Mouse (Mus musculus): ENCODE data around the gene Me1. TPM values are rescaled to one million over a fixed set of nuclear protein-coding genes. Genes with fewer than 3 reads are reported as not detected.

Gene Me1
- polyA plus RNA-seq, 1 experiment from 2014 or later: 9.9 TPM

- no peaks in the 10 kb centered on the region for H3K36me3 ChIP-seq
- DNase-seq (ENCODE audit: low spot score): no peak
- H3K27ac ChIP-seq (replicated peaks): no peak overlapping the region
- H3K4me3 ChIP-seq: no peak overlapping the region
- WGBS: 77% methylated on average over 7 of the region's 7 CpGs
- no peaks in the 10 kb centered on the region for H3K9me3 ChIP-seq (replicated peaks)
- H3K27me3 ChIP-seq (ENCODE audit: low read depth, poor library complexity, severe bottlenecking): no peaks in the 10 kb centered on the region
- H3K4me1 ChIP-seq: peaks cover 6% of the 10 kb centered on the region; the same call in 1 of the 2 replicates
These were observed 30.0 kb upstream of the Me1 start for GRCm38 (mm10) chr9:86725604-86726380.

GRCm38 (mm10) chr9:86725066-86725465, 29.3 kb upstream of the Me1 start:
- Histone ChIP-seq H3K9me3 (replicated peaks) (no peaks in the 10 kb centered on the region), H3K36me3 (no peaks in the 10 kb centered on the region), H3K4me1 (peaks cover 6% of the 10 kb centered on the region; the same call in 1 of the 2 replicates), H3K27me3 (ENCODE audit: low read depth, poor library complexity, severe bottlenecking) (no peaks in the 10 kb centered on the region), H3K27ac (replicated peaks) (no peak overlapping the region), H3K4me3 (no peak overlapping the region)
- 91% methylated on average over 4 of the region's 4 CpGs for WGBS
- DNase-seq (ENCODE audit: low spot score): no peak

- Histone ChIP-seq H3K9me3 (replicated peaks) (no peaks in the 10 kb centered on the region), H3K4me1 (peaks cover 6% of the 10 kb centered on the region; the same call in 1 of the 2 replicates), H3K27me3 (ENCODE audit: low read depth, poor library complexity, severe bottlenecking) (no peaks in the 10 kb centered on the region), H3K27ac (replicated peaks) (no peak overlapping the region), H3K4me3 (no peak overlapping the region), H3K36me3 (no peaks in the 10 kb centered on the region)
- 86% methylated on average over 2 of the region's 2 CpGs for WGBS
- DNase-seq (ENCODE audit: low spot score): no peak
These were observed 25.0 kb upstream of the Me1 start for GRCm38 (mm10) chr9:86720794-86721193.

- no peak for DNase-seq (ENCODE audit: low spot score)
- 87% methylated on average over 5 of the region's 5 CpGs for WGBS
- Histone ChIP-seq H3K4me3 (no peak overlapping the region), H3K4me1 (peaks cover 6% of the 10 kb centered on the region; the same call in 1 of the 2 replicates), H3K27ac (replicated peaks) (no peak overlapping the region), H3K27me3 (ENCODE audit: low read depth, poor library complexity, severe bottlenecking) (no peaks in the 10 kb centered on the region), H3K9me3 (replicated peaks) (no peaks in the 10 kb centered on the region), H3K36me3 (no peaks in the 10 kb centered on the region)
These were observed 24.5 kb upstream of the Me1 start for GRCm38 (mm10) chr9:86720227-86720626.

GRCm38 (mm10) chr9:86717119-86717518, 21.4 kb upstream of the Me1 start:
- no peaks in the 10 kb centered on the region for H3K27me3 ChIP-seq (ENCODE audit: low read depth, poor library complexity, severe bottlenecking)
- DNase-seq (ENCODE audit: low spot score): no peak
- H3K9me3 ChIP-seq (replicated peaks): no peaks in the 10 kb centered on the region
- no peak overlapping the region for H3K27ac ChIP-seq (replicated peaks)
- 84% methylated on average over 5 of the region's 5 CpGs for WGBS
- peaks cover 6% of the 10 kb centered on the region; the same call in 1 of the 2 replicates for H3K4me1 ChIP-seq
- no peaks in the 10 kb centered on the region for H3K36me3 ChIP-seq
- H3K4me3 ChIP-seq: no peak overlapping the region

- 68% methylated on average over 2 of the region's 2 CpGs for WGBS
- DNase-seq (ENCODE audit: low spot score): no peak
These were observed 20.8 kb upstream of the Me1 start for GRCm38 (mm10) chr9:86716540-86716939.

GRCm38 (mm10) chr9:86714089-86714488, 18.3 kb upstream of the Me1 start:
- Histone ChIP-seq H3K27me3 (ENCODE audit: low read depth, poor library complexity, severe bottlenecking) (no peaks in the 10 kb centered on the region), H3K4me3 (no peak overlapping the region), H3K36me3 (no peaks in the 10 kb centered on the region), H3K27ac (replicated peaks) (no peak overlapping the region), H3K4me1 (no peaks in the 10 kb centered on the region), H3K9me3 (replicated peaks) (no peaks in the 10 kb centered on the region)
- 90% methylated on average over 3 of the region's 3 CpGs for WGBS
- no peak for DNase-seq (ENCODE audit: low spot score)

More at GRCm38 (mm10) chr9:86716540-86716939, 20.8 kb upstream of the Me1 start:
- no peaks in the 10 kb centered on the region for H3K9me3 ChIP-seq (replicated peaks)
- no peaks in the 10 kb centered on the region for H3K27me3 ChIP-seq (ENCODE audit: low read depth, poor library complexity, severe bottlenecking)
- H3K4me1 ChIP-seq: peaks cover 6% of the 10 kb centered on the region; the same call in 1 of the 2 replicates
- no peak overlapping the region for H3K27ac ChIP-seq (replicated peaks)
- H3K4me3 ChIP-seq: no peak overlapping the region
- no peaks in the 10 kb centered on the region for H3K36me3 ChIP-seq

- WGBS: 77% methylated on average over 2 of the region's 2 CpGs
- H3K4me1 ChIP-seq: no peaks in the 10 kb centered on the region
- no peak overlapping the region for H3K4me3 ChIP-seq
- no peaks in the 10 kb centered on the region for H3K27me3 ChIP-seq (ENCODE audit: low read depth, poor library complexity, severe bottlenecking)
- no peaks in the 10 kb centered on the region for H3K9me3 ChIP-seq (replicated peaks)
- H3K27ac ChIP-seq (replicated peaks): no peak overlapping the region
- DNase-seq (ENCODE audit: low spot score): no peak
- no peaks in the 10 kb centered on the region for H3K36me3 ChIP-seq
These were observed 16.9 kb upstream of the Me1 start for GRCm38 (mm10) chr9:86712648-86713047.

GRCm38 (mm10) chr9:86710091-86710634, 14.4 kb upstream of the Me1 start:
- no peaks in the 10 kb centered on the region for H3K9me3 ChIP-seq (replicated peaks)
- no peaks in the 10 kb centered on the region for H3K36me3 ChIP-seq
- H3K27me3 ChIP-seq (ENCODE audit: low read depth, poor library complexity, severe bottlenecking): no peaks in the 10 kb centered on the region
- H3K4me3 ChIP-seq: no peak overlapping the region
- WGBS: 82% methylated on average over 2 of the region's 2 CpGs
- no peak overlapping the region for H3K27ac ChIP-seq (replicated peaks)
- no peak for DNase-seq (ENCODE audit: low spot score)
- H3K4me1 ChIP-seq: no peaks in the 10 kb centered on the region

GRCm38 (mm10) chr9:86708921-86709320, 13.2 kb upstream of the Me1 start:
- H3K4me1 ChIP-seq: no peaks in the 10 kb centered on the region
- H3K4me3 ChIP-seq: no peak overlapping the region
- WGBS: 82% methylated on average over 6 of the region's 6 CpGs
- H3K9me3 ChIP-seq (replicated peaks): no peaks in the 10 kb centered on the region
- H3K27me3 ChIP-seq (ENCODE audit: low read depth, poor library complexity, severe bottlenecking): no peaks in the 10 kb centered on the region
- no peak overlapping the region for H3K27ac ChIP-seq (replicated peaks)
- H3K36me3 ChIP-seq: no peaks in the 10 kb centered on the region
- no peak for DNase-seq (ENCODE audit: low spot score)

- WGBS: 68% methylated on average over 1 of the region's 1 CpGs
- no peaks in the 10 kb centered on the region for H3K36me3 ChIP-seq
These were observed 11.7 kb upstream of the Me1 start for GRCm38 (mm10) chr9:86707431-86707830.

GRCm38 (mm10) chr9:86701844-86702243, 6.1 kb upstream of the Me1 start:
- H3K27me3 ChIP-seq (ENCODE audit: low read depth, poor library complexity, severe bottlenecking): peaks cover 5% of the 10 kb centered on the region
- WGBS: 26% methylated on average over 2 of the region's 2 CpGs
- H3K4me1 ChIP-seq: no peaks in the 10 kb centered on the region
- no peaks in the 10 kb centered on the region for H3K9me3 ChIP-seq (replicated peaks)
- H3K27ac ChIP-seq (replicated peaks): no peak overlapping the region
- H3K4me3 ChIP-seq: no peak overlapping the region
- no peak for DNase-seq (ENCODE audit: low spot score)
- H3K36me3 ChIP-seq: no peaks in the 10 kb centered on the region

More at GRCm38 (mm10) chr9:86707431-86707830, 11.7 kb upstream of the Me1 start:
- Histone ChIP-seq H3K27ac (replicated peaks) (no peak overlapping the region), H3K4me1 (no peaks in the 10 kb centered on the region), H3K4me3 (no peak overlapping the region), H3K27me3 (ENCODE audit: low read depth, poor library complexity, severe bottlenecking) (no peaks in the 10 kb centered on the region), H3K9me3 (replicated peaks) (no peaks in the 10 kb centered on the region)
- no peak for DNase-seq (ENCODE audit: low spot score)

GRCm38 (mm10) chr9:86701264-86701663, 5.5 kb upstream of the Me1 start:
- Histone ChIP-seq H3K27ac (replicated peaks) (no peak overlapping the region), H3K4me1 (peaks cover under 1% of the 10 kb centered on the region; the same call in 1 of the 2 replicates), H3K9me3 (replicated peaks) (no peaks in the 10 kb centered on the region), H3K4me3 (no peak overlapping the region), H3K36me3 (no peaks in the 10 kb centered on the region), H3K27me3 (ENCODE audit: low read depth, poor library complexity, severe bottlenecking) (peaks cover 11% of the 10 kb centered on the region)
- no peak for DNase-seq (ENCODE audit: low spot score)
- 26% methylated on average over 5 of the region's 5 CpGs for WGBS

Measured in midbrain, embryonic 10.5 days (tissue).